Mouse (Mus musculus) spleen, postnatal 36 days (tissue): ENCODE data around the gene Spint4.
A peak's percentile ranks its signal among the peaks of the same experiment; 100 is the strongest.
"Not testable (repeated sequence)": the region's sequence is repeated elsewhere in the genome, so short reads cannot be mapped to it uniquely, and the experiment has no call there.

Experiments
- DNase-seq, 2 experiments: peaks; one replicate each; pipeline ENCODE4 v3.0.0; 2022; ENCODE audit warnings: low spot score in 2 of 2, mixed read lengths in 1 of 2

The Spint4 gene

GRCm38 (mm10) chr2:164698201-164698600 lies at the start of gene Spint4:
Gene Spint4 (plus strand): TSS chr2:164698501.
- no peak for DNase-seq

- peak; percentile 25 to 35 for DNase-seq
These were observed 42.4 kb upstream of the Spint4 start, which contains the start of gene Wfdc10 for GRCm38 (mm10) chr2:164655858-164656257. Gene Wfdc10 (plus strand): TSS chr2:164656046.

GRCm38 (mm10) chr2:164656483-164656882 lies 41.8 kb upstream of the Spint4 start, which contains the start of gene Wfdc9:
Gene Wfdc9 (minus strand): TSS chr2:164656583.
- DNase-seq, result no peak

GRCm38 (mm10) chr2:164664851-164665250 lies 33.5 kb upstream of the Spint4 start:
- no peak for DNase-seq

DNA sequence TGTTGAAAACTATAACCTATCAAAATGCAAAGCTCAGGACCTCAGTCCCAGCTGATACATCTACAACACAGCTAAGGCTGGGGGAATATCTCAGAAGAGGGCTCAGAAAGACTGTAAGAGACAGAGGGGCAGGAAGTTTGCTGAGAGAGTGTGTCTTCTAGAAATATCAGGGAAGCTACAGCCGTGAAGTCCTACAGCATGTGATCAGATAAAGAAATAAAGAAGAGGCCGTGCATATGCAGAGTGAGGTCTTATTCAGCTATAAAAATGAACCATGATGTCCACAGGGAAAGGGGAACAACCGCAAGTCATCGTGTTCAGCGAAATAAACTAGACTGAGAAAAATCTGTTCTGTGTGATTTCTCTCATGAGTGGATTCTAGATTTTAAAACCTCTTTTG lies 28.0 kb upstream of the Spint4 start:
- no peak for DNase-seq

GRCm38 (mm10) chr2:164670938-164671337 lies 27.4 kb upstream of the Spint4 start:
- no peak for DNase-seq

GRCm38 (mm10) chr2:164673987-164674386 lies 24.3 kb upstream of the Spint4 start, which contains the start of gene Wfdc11:
Gene Wfdc11 (minus strand): TSS chr2:164674087.
- DNase-seq, result no peak

DNA sequence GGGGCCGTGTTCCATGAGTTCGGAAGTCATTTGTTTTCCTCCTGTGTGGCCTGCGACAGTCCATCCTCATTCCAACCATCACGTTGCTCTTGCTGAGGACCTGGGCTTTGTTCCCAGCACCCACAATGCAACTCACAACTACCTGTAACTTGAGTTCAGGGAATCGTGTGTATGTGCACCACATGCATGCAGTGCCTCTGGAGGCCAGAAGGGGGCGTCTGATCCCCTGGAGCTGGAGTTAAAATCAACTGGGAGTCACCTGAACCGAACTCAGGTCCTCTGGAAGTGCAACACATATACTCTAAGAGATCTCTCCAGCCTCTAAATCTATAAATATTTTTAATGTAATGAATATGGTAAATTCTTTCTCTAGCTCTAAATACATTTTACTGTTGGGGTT lies 22.2 kb upstream of the Spint4 start:
- DNase-seq, result no peak

DNA sequence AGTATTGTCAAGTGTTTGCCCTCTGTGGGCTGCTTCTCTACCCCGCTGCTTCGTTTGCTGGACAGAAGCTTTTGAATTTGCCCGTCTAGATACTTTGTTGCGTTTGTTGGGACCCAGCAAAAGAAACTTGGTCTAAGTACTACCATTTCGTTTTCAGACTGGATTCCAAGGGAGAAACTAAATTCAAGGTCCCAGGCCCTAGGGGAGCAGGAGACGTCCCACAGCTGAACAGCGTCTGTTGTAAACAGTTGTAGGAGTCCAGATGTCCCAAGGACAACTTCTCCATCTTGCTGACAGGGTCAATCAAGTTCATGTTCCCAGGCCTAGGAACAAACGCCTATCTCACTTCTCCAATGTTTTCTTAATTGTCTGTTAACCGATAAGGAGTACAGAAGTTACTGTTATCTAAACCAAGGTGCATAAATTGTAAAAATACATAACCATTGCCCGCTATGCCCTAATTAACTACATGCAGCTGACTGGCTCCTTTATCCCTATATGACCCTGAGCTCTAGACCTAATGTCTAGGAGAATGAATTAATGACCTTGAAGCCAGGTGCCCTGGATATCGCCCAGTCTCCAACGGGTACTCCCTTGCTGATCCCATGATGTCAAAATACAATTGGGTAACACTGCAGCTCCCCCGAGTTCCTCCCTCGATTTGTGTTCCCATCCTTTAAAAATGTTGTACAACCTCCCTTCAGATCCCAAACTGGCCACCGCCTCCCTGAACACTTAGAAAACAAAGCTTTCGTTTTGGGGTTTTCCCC lies 21.2 kb upstream of the Spint4 start:
- DNase-seq, result no peak

- DNase-seq, result peak; percentile 56 to 68
These were observed 19.3 kb upstream of the Spint4 start for GRCm38 (mm10) chr2:164678848-164679625.

- peak; percentile 4 to 8 for DNase-seq
These were observed 18.4 kb upstream of the Spint4 start for GRCm38 (mm10) chr2:164679906-164680305.

- no peak for DNase-seq
These were observed 13.5 kb upstream of the Spint4 start, which contains the start of gene Wfdc13 for GRCm38 (mm10) chr2:164684807-164685206. Gene Wfdc13 (plus strand): TSS chr2:164685107.

GRCm38 (mm10) chr2:164700959-164701358 lies 2.7 kb downstream of the Spint4 start:
- DNase-seq, result no peak

GRCm38 (mm10) chr2:164701761-164702160 lies 3.5 kb downstream of the Spint4 start:
- no peak for DNase-seq

- no peak for DNase-seq
These were observed 5.9 kb downstream of the Spint4 start for GRCm38 (mm10) chr2:164704235-164704634.

DNA sequence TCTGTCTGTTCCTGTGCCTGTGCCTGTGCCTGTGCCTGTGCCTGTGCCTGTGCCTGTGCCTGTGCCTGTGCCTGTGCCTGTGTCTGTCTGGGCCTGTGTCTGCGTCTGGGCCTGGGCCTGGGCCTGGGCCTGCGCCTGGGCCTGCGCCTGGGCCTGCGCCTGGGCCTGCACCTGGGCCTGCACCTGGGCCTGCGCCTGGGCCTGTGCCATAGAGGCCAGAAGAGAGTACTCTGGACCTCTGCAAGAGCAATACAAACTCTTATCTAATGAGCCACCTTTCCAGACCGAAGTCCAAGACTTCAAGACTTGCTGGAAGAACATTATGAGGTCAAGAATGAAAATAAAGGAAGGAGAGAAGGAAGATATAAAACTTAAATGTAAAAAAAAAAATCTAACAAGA lies 7.0 kb downstream of the Spint4 start:
- DNase-seq, result no peak

DNA sequence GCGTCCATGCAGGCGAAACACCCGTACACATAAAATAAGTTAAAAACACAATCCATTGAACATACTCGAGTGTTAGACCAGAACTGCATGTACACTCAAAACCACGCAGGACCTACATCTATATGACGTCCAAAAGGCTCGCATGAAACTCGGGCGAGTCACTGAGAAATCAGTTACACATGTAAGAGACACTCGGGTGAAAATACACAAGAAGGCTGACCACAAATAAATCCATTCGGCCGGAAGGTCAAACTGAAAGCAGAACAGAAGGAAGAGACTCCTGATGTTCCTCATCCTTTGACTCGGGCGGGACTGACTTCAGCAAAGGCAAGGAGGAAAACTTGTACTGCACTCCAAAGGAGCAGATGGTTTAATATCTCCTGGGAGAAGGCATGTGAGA lies 7.7 kb downstream of the Spint4 start:
- DNase-seq, result no peak

GRCm38 (mm10) chr2:164715005-164715404 lies 16.7 kb downstream of the Spint4 start, which contains the start of gene Spint5:
Gene Spint5 (plus strand): TSS chr2:164715305.
- DNase-seq, result no peak

- DNase-seq, result not testable (repeated sequence)
These were observed 18.0 kb downstream of the Spint4 start for GRCm38 (mm10) chr2:164716194-164716786.

DNA sequence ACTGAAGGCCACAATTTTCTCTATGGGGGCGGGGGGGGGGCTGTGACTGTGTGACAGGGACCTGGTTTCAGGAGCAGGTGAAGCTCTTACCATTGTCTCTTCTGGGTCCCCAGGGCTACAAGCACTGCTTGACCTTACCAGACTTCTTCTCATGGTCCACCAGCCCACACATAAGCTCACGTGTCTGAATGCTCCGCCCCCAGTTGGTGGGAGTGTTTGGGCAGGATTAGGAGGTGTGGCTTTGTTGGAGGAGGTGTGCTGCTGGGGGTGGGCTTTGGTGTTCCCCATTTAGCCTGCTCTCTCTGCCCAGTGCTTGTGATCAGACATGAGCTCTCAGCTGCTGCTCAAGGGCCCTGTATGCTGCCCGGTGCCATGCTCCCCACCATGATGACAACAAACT lies 25.0 kb downstream of the Spint4 start:
- no peak for DNase-seq

- peak; percentile 44 to 57 for DNase-seq
These were observed 27.8 kb downstream of the Spint4 start for GRCm38 (mm10) chr2:164725895-164726619.
